Mouse (Mus musculus) stomach, embryonic 14.5 days (tissue): ENCODE data around the gene Cd5l. TPM values are rescaled to one million over a fixed set of nuclear protein-coding genes. Genes with fewer than 3 reads are reported as not detected.
"Not testable (repeated sequence)": the region's sequence is repeated elsewhere in the genome, so short reads cannot be mapped to it uniquely, and the experiment has no call there.

Experiments used
- ATAC-seq: fragments of 200-750 bp; cut with Nextera tagmentation; 2 replicates; pipeline ENCODE4 v1.8.0; 2017; ENCODE audit warnings: low read depth, moderate TSS enrichment; ENCODE audit not compliant: insufficient number of reproducible peaks, insufficient read depth, low FRiP score
- H3K27ac ChIP-seq: fragments of 300-500 bp; sonication (generic); 2 replicates; pipeline ENCODE4 v1.5.1; 2014; ENCODE audit warnings: mild to moderate bottlenecking, low read length, moderate library complexity, mixed read lengths
- H3K27me3 ChIP-seq: fragments of 300-500 bp; sonication (generic); 2 replicates; pipeline ENCODE4 v1.6.1; 2014; ENCODE audit warnings: low read length, control low read depth, mixed read lengths; ENCODE audit not compliant: control insufficient read depth, insufficient read depth
- H3K36me3 ChIP-seq: fragments of 300-500 bp; sonication (generic); 2 replicates; pipeline ENCODE4 v1.6.1; 2014; ENCODE audit warnings: mild to moderate bottlenecking, control low read depth, low read length, moderate library complexity, mixed read lengths; ENCODE audit not compliant: control insufficient read depth, insufficient read depth
- H3K4me1 ChIP-seq: fragments of 300-500 bp; sonication (generic); 2 replicates; pipeline ENCODE4 v1.6.1; 2014; ENCODE audit warnings: low read length, control low read depth, mixed read lengths; ENCODE audit not compliant: control insufficient read depth, insufficient read depth
- H3K4me2 ChIP-seq: fragments of 300-500 bp; sonication (generic); replicated peaks from 2 replicates; pipeline ENCODE4 v1.6.1; 2014; ENCODE audit warnings: low read depth, low read length, control low read depth
- H3K4me3 ChIP-seq: fragments of 300-500 bp; sonication (generic); 2 replicates; pipeline ENCODE4 v1.5.1; 2014; ENCODE audit warnings: low read depth, low read length, control low read depth
- H3K9ac ChIP-seq: fragments of 300-500 bp; sonication (generic); replicated peaks from 2 replicates; pipeline ENCODE4 v1.6.1; 2014; ENCODE audit warnings: low read depth, mild to moderate bottlenecking, control low read depth, low read length, moderate library complexity, mixed read lengths
- H3K9me3 ChIP-seq: fragments of 300-500 bp; sonication (generic); 2 replicates; pipeline ENCODE4 v1.6.1; 2016; ENCODE audit warnings: low read depth, low read length, control low read depth; ENCODE audit not compliant: control insufficient read depth
- WGBS: fragments of 180-500 bp; shearing (Covaris S2); extraction: QIAGEN DNeasy Blood & Tissue Kit; methylation state at CpG from one replicate; pipeline ENCODE4 v1.1.7; 2014; 5-methylcytosine and 5-hydroxymethylcytosine counted together
- polyA plus RNA-seq: library from polyadenylated mRNA; unstranded; fragments of >200 nt; fragmentation: Nextera tagmentation; extraction: Ambion mirVana; gene quantifications from 2 replicates; pipeline ENCODE4 v1.2.1, GENCODE M21; 2014

The Cd5l gene
- polyA plus RNA-seq: 0.15 and 0.35 TPM in 2 replicates

DNA sequence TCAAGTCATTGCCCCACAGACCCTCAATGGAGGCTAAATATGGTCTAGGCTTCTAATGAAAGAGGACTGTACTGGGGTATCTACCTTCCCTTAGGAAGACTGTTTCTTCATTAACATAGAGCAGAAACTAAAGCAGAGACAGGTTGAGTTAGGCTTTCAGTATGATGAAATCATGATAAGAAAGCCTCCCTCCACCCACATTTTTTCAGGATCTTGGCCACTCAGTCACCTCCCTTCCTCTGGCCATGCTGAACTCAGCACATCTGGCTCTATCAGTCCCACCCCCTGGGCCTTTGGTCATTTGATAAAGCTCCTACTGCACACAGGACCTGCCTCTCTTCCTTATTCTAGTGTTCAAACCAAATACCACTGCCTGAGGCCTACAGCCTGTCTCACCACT, at the start of gene Cd5l:
TSS of gene Cd5l (plus strand) at position 301 of the 400 bp plus-strand sequence.
- Histone ChIP-seq H3K4me1 (no peaks in the 10 kb centered on the region), H3K9ac (no peak within 1 kb of the TSS), H3K36me3 (no peaks in the 10 kb centered on the region), H3K27ac (no peak within 1 kb of the TSS), H3K27me3 (no peaks in the 10 kb centered on the region), H3K4me2 (no peak within 1 kb of the TSS), H3K4me3 (no peak within 1 kb of the TSS), H3K9me3 (no peaks in the 10 kb centered on the region)
- no peak for ATAC-seq

GRCm38 (mm10) chr3:87309922-87310321, 47.8 kb upstream of the Cd5l start:
- Histone ChIP-seq H3K27ac (no peak overlapping the region), H3K27me3 (no peaks in the 10 kb centered on the region), H3K4me2 (no peak overlapping the region), H3K4me1 (no peaks in the 10 kb centered on the region), H3K9ac (no peak overlapping the region), H3K4me3 (no peak overlapping the region), H3K36me3 (no peaks in the 10 kb centered on the region), H3K9me3 (no peaks in the 10 kb centered on the region)
- WGBS: 44% methylated on average over 2 of the region's 2 CpGs
- no peak for ATAC-seq

GRCm38 (mm10) chr3:87322557-87322956, 35.1 kb upstream of the Cd5l start:
- H3K36me3 ChIP-seq: no peaks in the 10 kb centered on the region
- H3K4me3 ChIP-seq: no peak overlapping the region
- no peaks in the 10 kb centered on the region for H3K4me1 ChIP-seq
- no peak overlapping the region for H3K9ac ChIP-seq
- no peak overlapping the region for H3K4me2 ChIP-seq
- WGBS: 55% methylated on average over 4 of the region's 4 CpGs
- no peaks in the 10 kb centered on the region for H3K27me3 ChIP-seq
- ATAC-seq: no peak
- no peaks in the 10 kb centered on the region for H3K9me3 ChIP-seq
- H3K27ac ChIP-seq: no peak overlapping the region

DNA sequence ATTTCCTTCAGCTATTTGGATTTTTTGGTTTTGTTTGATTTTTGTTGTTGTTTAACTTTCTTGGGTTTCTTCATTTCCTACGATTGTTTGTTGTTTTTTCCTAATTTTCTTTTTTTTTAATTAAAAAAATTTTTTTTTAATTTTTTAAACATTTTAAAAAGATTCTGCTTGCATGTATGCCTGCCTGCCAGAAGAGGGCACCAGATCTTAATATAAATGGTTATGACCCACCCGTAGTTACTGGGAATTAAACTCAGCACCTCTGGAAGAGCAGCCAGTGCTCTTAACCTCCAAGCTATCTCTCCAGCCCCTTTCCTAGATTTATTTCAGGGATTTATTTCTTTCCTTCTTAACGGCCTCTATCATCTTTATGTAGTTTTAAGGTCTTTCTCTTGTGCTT, 33.9 kb upstream of the Cd5l start:
- no peaks in the 10 kb centered on the region for H3K36me3 ChIP-seq
- H3K4me2 ChIP-seq: no peak overlapping the region
- H3K9ac ChIP-seq: no peak overlapping the region
- H3K4me3 ChIP-seq: no peak overlapping the region
- H3K27ac ChIP-seq: no peak overlapping the region
- no peaks in the 10 kb centered on the region for H3K27me3 ChIP-seq
- H3K4me1 ChIP-seq: no peaks in the 10 kb centered on the region
- H3K9me3 ChIP-seq: no peaks in the 10 kb centered on the region
- WGBS: 11% methylated on average over 3 of the region's 3 CpGs
- ATAC-seq: no peak

DNA sequence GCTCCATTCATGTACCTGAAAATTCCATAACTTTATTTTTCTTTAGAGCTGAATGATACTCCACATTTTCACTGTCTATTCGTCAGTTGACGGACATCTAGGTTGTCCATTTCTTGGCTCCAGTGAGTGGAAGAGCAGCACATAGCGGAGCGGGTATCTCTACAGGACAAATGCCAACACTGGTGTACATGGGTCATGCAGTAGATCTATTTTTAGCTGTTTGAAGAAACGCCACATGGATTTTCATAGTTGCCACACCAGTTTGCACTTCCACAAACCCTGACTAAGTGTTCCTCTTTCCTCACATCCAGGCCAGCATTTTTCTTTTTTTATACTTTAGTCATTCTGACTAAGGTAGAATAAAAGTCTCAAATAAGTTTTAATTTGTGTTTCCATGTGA, 19.8 kb upstream of the Cd5l start:
- 88% methylated on average over 5 of the region's 5 CpGs for WGBS
- no peak for ATAC-seq
- Histone ChIP-seq H3K36me3 (no peaks in the 10 kb centered on the region), H3K9ac (no peak overlapping the region), H3K9me3 (no peaks in the 10 kb centered on the region), H3K27me3 (no peaks in the 10 kb centered on the region), H3K4me3 (no peak overlapping the region), H3K4me1 (no peaks in the 10 kb centered on the region), H3K4me2 (no peak overlapping the region), H3K27ac (no peak overlapping the region)

GRCm38 (mm10) chr3:87350992-87351391, 6.7 kb upstream of the Cd5l start:
- WGBS: 95% methylated on average over 2 of the region's 2 CpGs
- not testable (repeated sequence) for H3K9ac ChIP-seq, H3K27me3 ChIP-seq

GRCm38 (mm10) chr3:87359215-87359614, 1.5 kb downstream of the Cd5l start:
- no peaks in the 10 kb centered on the region for H3K9me3 ChIP-seq
- no peak overlapping the region for H3K27ac ChIP-seq
- H3K9ac ChIP-seq: no peak overlapping the region
- H3K27me3 ChIP-seq: no peaks in the 10 kb centered on the region
- no peak overlapping the region for H3K4me3 ChIP-seq
- H3K36me3 ChIP-seq: no peaks in the 10 kb centered on the region
- no peak for ATAC-seq
- H3K4me2 ChIP-seq: no peak overlapping the region
- no peaks in the 10 kb centered on the region for H3K4me1 ChIP-seq

More at GRCm38 (mm10) chr3:87350992-87351391, 6.7 kb upstream of the Cd5l start:
- not testable (repeated sequence) for H3K9me3 ChIP-seq, H3K27ac ChIP-seq, H3K4me2 ChIP-seq, H3K36me3 ChIP-seq, H3K4me3 ChIP-seq, H3K4me1 ChIP-seq, ATAC-seq

- no peaks in the 10 kb centered on the region for H3K4me1 ChIP-seq
- no peak overlapping the region for H3K4me2 ChIP-seq
- WGBS: 86% methylated on average over 6 of the region's 6 CpGs
- H3K9ac ChIP-seq: no peak overlapping the region
- no peaks in the 10 kb centered on the region for H3K9me3 ChIP-seq
- H3K27me3 ChIP-seq: no peaks in the 10 kb centered on the region
- ATAC-seq: no peak
- no peaks in the 10 kb centered on the region for H3K36me3 ChIP-seq
- H3K27ac ChIP-seq: no peak overlapping the region
- H3K4me3 ChIP-seq: no peak overlapping the region
Measured at GRCm38 (mm10) chr3:87360466-87360865, 2.8 kb downstream of the Cd5l start.

DNA sequence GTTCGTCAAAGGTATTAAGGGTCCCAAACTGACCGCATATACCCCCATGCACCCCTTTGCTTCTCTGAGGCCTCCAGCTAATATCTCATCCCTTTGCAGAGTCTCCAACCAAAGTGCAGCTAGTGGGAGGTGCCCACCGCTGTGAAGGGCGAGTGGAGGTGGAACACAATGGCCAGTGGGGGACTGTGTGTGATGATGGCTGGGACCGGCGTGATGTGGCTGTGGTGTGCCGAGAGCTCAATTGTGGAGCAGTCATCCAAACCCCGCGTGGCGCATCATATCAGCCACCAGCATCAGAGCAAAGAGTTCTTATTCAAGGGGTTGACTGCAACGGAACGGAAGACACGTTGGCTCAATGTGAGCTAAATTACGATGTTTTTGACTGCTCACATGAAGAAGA, 8.0 kb downstream of the Cd5l start:
- H3K4me3 ChIP-seq: no peak overlapping the region
- H3K9ac ChIP-seq: no peak overlapping the region
- 92% methylated on average over 14 of the region's 14 CpGs for WGBS
- H3K27ac ChIP-seq: no peak overlapping the region
- no peak for ATAC-seq
- no peaks in the 10 kb centered on the region for H3K36me3 ChIP-seq
- no peak overlapping the region for H3K4me2 ChIP-seq
- H3K4me1 ChIP-seq: no peaks in the 10 kb centered on the region
- no peaks in the 10 kb centered on the region for H3K27me3 ChIP-seq
- no peaks in the 10 kb centered on the region for H3K9me3 ChIP-seq
